Mouse (Mus musculus): ENCODE measurements around the gene Socs7. TPM values are rescaled to one million over a fixed set of nuclear protein-coding genes. Genes with fewer than 3 reads are reported as not detected.

Gene Socs7
- polyA plus RNA-seq, 1 experiment from 2014 or later = 2.6 TPM

DNA sequence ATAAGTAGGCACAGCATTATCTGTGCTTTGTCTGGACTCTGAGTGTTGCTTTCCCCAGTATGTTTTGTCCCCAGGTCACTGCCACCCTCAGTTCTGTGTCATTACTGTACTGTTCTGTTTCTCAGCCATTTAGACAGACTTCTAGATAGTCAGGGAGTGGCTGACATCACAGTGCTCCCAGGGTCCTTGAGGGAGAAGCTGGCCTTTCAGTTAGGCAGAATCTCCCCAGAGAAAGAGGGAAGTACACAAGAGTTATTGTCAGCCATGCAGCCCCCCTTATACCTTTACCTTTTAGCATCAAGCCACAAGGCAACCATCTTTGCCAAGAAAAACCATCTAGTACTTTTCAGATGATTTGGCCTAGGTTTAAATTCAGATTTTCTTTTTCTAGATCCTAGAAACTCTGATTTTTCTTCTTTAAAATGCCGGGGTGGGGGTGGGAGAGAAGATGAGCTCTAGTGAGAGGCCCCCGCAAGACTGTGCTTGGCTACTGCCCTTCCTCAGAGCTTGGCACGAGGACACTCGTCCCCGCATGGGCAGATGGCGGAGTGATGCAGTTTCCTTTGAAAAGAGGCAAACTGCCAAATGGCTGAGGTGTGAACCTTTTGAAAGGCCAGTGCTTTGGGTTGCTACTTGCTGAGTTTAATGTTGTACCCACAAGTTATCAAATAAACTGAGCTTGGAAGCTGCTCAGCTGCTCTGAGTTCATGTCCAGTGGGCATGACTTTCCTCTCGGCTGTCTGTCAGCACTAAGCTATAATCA, 8.2 kb downstream of the Socs7 start:
- no peak overlapping the region for H3K27ac ChIP-seq
- 48% methylated on average over 7 of the region's 7 CpGs for WGBS

DNA sequence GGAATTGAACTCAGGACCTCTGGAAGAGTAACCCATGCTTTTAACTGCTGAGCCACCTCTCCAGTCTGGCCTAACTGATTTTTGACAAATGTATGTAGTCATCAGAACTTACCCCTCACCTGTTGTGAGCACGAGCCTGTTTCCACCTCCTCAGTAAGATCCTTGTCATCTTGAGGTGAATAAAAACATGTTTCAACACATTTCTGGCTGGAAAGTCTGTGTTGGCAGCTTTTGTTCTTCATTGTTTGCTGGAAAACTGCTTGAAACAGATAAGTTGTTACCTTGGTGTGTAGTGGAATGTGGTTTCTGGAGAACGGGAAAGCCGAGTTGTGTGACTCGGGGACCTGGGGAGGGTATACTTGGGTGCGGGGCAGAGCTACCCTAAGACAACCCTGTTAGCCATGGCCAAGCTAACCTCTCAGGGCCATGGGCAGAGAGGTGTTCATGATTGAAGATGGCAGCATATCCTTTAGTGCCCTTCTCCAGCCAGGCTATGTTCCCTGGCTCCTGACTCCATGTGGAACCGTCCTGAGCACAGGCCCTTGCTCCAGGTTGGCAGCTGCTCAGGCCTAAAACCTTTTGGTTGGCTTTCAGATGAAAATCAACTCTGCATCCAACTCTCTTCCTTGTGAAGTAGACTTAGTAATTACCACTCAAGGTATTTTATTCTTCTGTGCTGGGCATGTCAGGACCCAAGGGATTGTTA, 10.0 kb downstream of the Socs7 start:
- WGBS = 85% methylated on average over 6 of the region's 6 CpGs
- H3K27ac ChIP-seq = no peak overlapping the region
- no peak for ATAC-seq (replicated peaks; ENCODE audit: low FRiP score, low read depth)
- H3K9me3 ChIP-seq (replicated peaks; ENCODE audit: low read length) = no peaks in the 10 kb centered on the region
- DNase-seq (ENCODE audit: low spot score) = no peak
- H3K27me3 ChIP-seq (ENCODE audit: insufficient read depth, low read length) = no peaks in the 10 kb centered on the region
- H3K9ac ChIP-seq (ENCODE audit: low read depth, low read length) = no peak overlapping the region
- no peak overlapping the region for H3K4me3 ChIP-seq (replicated peaks; ENCODE audit: low read depth, low read length)
- peaks cover 13% of the 10 kb centered on the region; the same call in 1 of the 2 replicates for H3K36me3 ChIP-seq (ENCODE audit: insufficient read depth, low read length)
- TF ChIP-seq CTCF (IDR thresholded peaks at IDR 0.05; ENCODE audit: low read depth) = no peak
- no peak overlapping the region for H3K4me2 ChIP-seq (ENCODE audit: low read length)
- H3K4me1 ChIP-seq (replicated peaks; ENCODE audit: insufficient read depth, low read length) = no peaks in the 10 kb centered on the region

More for the DNA sequence above, 8.2 kb downstream of the Socs7 start:
- Histone ChIP-seq H3K4me3 (replicated peaks; ENCODE audit: low read depth, low read length) (no peak overlapping the region), H3K9me3 (replicated peaks; ENCODE audit: low read length) (no peaks in the 10 kb centered on the region), H3K27me3 (ENCODE audit: insufficient read depth, low read length) (no peaks in the 10 kb centered on the region), H3K4me1 (replicated peaks; ENCODE audit: insufficient read depth, low read length) (0 out of 2 replicates have a peak, but pooled peaks cover 3% of the 10 kb centered on the region), H3K36me3 (ENCODE audit: insufficient read depth, low read length) (0 out of 2 replicates have a peak, but pooled peaks cover 3% of the 10 kb centered on the region), H3K4me2 (ENCODE audit: low read length) (no peak overlapping the region), H3K9ac (ENCODE audit: low read depth, low read length) (no peak overlapping the region)
- TF ChIP-seq CTCF (IDR thresholded peaks at IDR 0.05; ENCODE audit: low read depth) = no peak
- no peak for ATAC-seq (replicated peaks; ENCODE audit: low FRiP score, low read depth)
- DNase-seq (ENCODE audit: low spot score) = no peak

DNA sequence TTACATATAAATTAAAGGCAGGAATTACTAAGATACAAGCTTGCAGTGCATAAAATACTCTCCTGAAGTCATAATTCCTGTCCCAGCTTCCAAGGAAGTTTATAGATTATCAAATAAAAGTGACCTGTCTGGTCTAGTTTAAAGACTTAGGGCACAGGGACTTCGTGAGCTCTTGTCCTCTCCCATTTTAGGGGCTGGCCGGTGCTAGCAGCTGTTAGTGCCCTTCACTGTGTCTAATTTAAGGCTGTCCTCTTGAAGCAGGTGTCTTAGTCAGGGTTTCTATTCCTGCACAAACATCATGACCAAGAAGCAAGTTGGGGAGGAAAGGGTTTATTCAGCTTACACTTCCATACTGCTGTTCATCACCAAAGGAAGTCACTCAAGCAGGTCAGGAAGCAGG, 11.1 kb downstream of the Socs7 start:
- Histone ChIP-seq H3K9ac (ENCODE audit: low read depth, low read length) (no peak overlapping the region), H3K4me1 (replicated peaks; ENCODE audit: insufficient read depth, low read length) (no peaks in the 10 kb centered on the region), H3K27me3 (ENCODE audit: insufficient read depth, low read length) (no peaks in the 10 kb centered on the region), H3K9me3 (replicated peaks; ENCODE audit: low read length) (no peaks in the 10 kb centered on the region), H3K36me3 (ENCODE audit: insufficient read depth, low read length) (peaks cover 23% of the 10 kb centered on the region; the same call in 1 of the 2 replicates), H3K27ac (no peak overlapping the region), H3K4me2 (ENCODE audit: low read length) (no peak overlapping the region), H3K4me3 (replicated peaks; ENCODE audit: low read depth, low read length) (no peak overlapping the region)
- TF ChIP-seq CTCF (IDR thresholded peaks at IDR 0.05; ENCODE audit: low read depth) = no peak
- DNase-seq (ENCODE audit: low spot score) (no peak), ATAC-seq (replicated peaks; ENCODE audit: low FRiP score, low read depth) (no peak)
- 59% methylated on average over 2 of the region's 2 CpGs for WGBS

DNA sequence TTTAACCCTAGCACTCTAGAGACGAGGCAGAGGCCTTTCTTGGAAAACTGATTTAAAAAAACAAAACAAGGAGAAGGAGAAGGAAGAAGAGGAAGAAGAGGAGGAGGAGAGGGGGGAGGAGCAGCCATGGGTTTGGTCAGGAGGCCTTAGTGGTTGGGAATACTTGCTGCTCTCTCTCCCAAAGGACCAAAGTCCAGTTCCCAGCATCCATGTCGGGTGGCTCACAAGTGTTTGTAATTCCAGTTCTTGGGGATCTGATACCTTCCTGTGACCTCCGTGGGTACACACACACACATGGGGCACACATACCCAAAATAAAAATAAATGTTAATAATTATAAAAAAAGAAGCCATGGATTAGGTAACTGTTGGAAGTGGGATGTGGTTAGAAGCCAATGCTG, 17.7 kb downstream of the Socs7 start:
- Histone ChIP-seq H3K27ac (no peak overlapping the region), H3K27me3 (ENCODE audit: insufficient read depth, low read length) (no peaks in the 10 kb centered on the region), H3K4me1 (replicated peaks; ENCODE audit: insufficient read depth, low read length) (no peaks in the 10 kb centered on the region), H3K9ac (ENCODE audit: low read depth, low read length) (no peak overlapping the region), H3K4me3 (replicated peaks; ENCODE audit: low read depth, low read length) (no peak overlapping the region), H3K4me2 (ENCODE audit: low read length) (no peak overlapping the region), H3K36me3 (ENCODE audit: insufficient read depth, low read length) (peaks cover 32% of the 10 kb centered on the region), H3K9me3 (replicated peaks; ENCODE audit: low read length) (no peaks in the 10 kb centered on the region)
- ATAC-seq (replicated peaks; ENCODE audit: low FRiP score, low read depth) (no peak), DNase-seq (ENCODE audit: low spot score) (no peak)
- TF ChIP-seq CTCF (IDR thresholded peaks at IDR 0.05; ENCODE audit: low read depth) = no peak
- 62% methylated on average over 3 of the region's 3 CpGs for WGBS

DNA sequence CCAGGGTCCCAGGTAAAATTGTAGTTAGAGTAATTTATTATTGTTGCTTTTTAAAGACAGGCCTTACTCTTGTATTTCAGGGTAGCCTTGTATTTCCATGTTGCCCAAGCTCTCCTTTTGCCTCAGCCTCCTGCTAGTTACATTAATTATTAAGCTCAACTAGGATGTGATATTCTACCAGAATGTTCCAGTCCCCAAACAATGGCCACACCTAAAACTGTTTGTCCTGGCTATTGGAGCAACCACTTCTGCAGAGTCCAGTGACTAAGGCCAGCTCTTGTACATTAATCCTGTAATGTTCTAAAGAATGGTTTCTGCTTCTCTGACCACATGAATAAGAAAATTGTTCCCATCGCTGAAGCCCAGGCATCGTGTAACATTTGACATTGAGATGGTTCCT, 20.7 kb downstream of the Socs7 start:
- Histone ChIP-seq H3K27me3 (ENCODE audit: insufficient read depth, low read length) (no peaks in the 10 kb centered on the region), H3K4me1 (replicated peaks; ENCODE audit: insufficient read depth, low read length) (no peaks in the 10 kb centered on the region), H3K36me3 (ENCODE audit: insufficient read depth, low read length) (peaks cover 24% of the 10 kb centered on the region), H3K9me3 (replicated peaks; ENCODE audit: low read length) (no peaks in the 10 kb centered on the region), H3K27ac (peak overlapping the region; percentile 56), H3K4me2 (ENCODE audit: low read length) (no peak overlapping the region), H3K9ac (ENCODE audit: low read depth, low read length) (no peak overlapping the region), H3K4me3 (replicated peaks; ENCODE audit: low read depth, low read length) (no peak overlapping the region)
- TF ChIP-seq CTCF (IDR thresholded peaks at IDR 0.05; ENCODE audit: low read depth) = no peak
- no peak for DNase-seq (ENCODE audit: low spot score)
- 68% methylated on average over 2 of the region's 2 CpGs for WGBS
- no peak for ATAC-seq (replicated peaks; ENCODE audit: low FRiP score, low read depth)

DNA sequence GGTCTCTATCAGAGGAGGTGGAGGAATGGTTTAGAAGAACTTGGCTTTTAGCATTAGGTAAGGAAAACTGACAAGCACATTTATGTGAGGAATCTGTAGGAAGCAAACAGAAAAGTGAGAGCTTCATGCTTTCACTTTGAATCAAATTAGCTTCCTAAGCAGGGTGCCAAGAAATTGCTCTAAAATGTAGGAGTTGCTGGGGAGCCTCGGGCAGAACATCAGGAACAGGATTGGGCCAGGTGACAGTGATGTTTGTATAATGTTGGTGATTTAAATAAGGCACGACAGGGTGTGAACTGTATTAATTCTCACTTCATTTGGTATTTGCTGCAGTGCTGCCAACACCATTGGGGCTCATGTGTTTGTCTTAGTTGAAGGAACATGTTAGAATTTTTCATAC, 21.4 kb downstream of the Socs7 start:
- H3K36me3 ChIP-seq (ENCODE audit: insufficient read depth, low read length) = peaks cover 21% of the 10 kb centered on the region; the same call in 1 of the 2 replicates
- ATAC-seq (replicated peaks; ENCODE audit: low FRiP score, low read depth) (no peak), DNase-seq (ENCODE audit: low spot score) (no peak)
- no peaks in the 10 kb centered on the region for H3K27me3 ChIP-seq (ENCODE audit: insufficient read depth, low read length)
- no peak overlapping the region for H3K9ac ChIP-seq (ENCODE audit: low read depth, low read length)
- H3K4me2 ChIP-seq (ENCODE audit: low read length) = no peak overlapping the region
- TF ChIP-seq CTCF (IDR thresholded peaks at IDR 0.05; ENCODE audit: low read depth) = no peak
- no peak overlapping the region for H3K4me3 ChIP-seq (replicated peaks; ENCODE audit: low read depth, low read length)
- H3K27ac ChIP-seq = peak overlapping the region; percentile 56; the same call in 1 of the 2 replicates
- WGBS = 53% methylated on average over 2 of the region's 2 CpGs
- no peaks in the 10 kb centered on the region for H3K4me1 ChIP-seq (replicated peaks; ENCODE audit: insufficient read depth, low read length)
- no peaks in the 10 kb centered on the region for H3K9me3 ChIP-seq (replicated peaks; ENCODE audit: low read length)
